Mouse (Mus musculus): ENCODE data around the gene Mepe. TPM values are rescaled to one million over a fixed set of nuclear protein-coding genes. Genes with fewer than 3 reads are reported as not detected.

The Mepe gene
- not detected in 2 replicates for polyA plus RNA-seq (2015; fragmentation: Nextera tagmentation; extraction: Ambion mirVana)

DNA sequence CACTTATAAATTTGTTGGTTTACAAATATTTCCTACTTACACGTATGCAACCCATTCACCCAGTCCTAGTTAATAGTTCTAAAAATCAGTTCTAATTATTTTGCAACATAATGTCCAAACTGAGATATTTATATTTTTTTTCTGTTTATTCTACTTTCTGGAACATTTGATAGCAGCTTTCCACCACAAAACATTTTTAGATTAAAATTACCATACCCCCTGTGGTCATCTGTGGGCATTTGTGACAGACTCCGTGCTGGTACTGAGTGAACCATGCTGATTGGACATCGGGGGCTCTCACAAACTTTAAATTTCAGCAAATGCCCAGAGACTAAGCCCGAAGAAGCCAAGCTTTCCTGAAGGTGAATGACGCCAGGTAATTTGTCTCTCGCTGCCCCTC is at the start of gene Mepe:
Gene Mepe, plus strand, starts transcription at position 301 of the 400 bp plus-strand sequence.
- Histone ChIP-seq H3K36me3 (ENCODE audit: insufficient read depth, low read length) (no peaks in the 10 kb centered on the region), H3K4me2 (ENCODE audit: low read length) (no peak within 1 kb of the TSS), H3K9me3 (replicated peaks; ENCODE audit: low read length) (no peaks in the 10 kb centered on the region), H3K27me3 (ENCODE audit: insufficient read depth, low read length) (no peaks in the 10 kb centered on the region), H3K4me1 (replicated peaks; ENCODE audit: insufficient read depth, low read length) (no peaks in the 10 kb centered on the region), H3K4me3 (replicated peaks; ENCODE audit: low read depth, low read length) (no peak within 1 kb of the TSS), H3K9ac (ENCODE audit: low read depth, low read length) (no peak within 1 kb of the TSS), H3K27ac (no peak within 1 kb of the TSS)
- DNase-seq (ENCODE audit: low spot score) (no peak), ATAC-seq (replicated peaks; ENCODE audit: low FRiP score, low read depth) (no peak)
- WGBS, result 89% methylated on average over 6 of the region's 6 CpGs
- TF ChIP-seq CTCF (IDR thresholded peaks at IDR 0.05; ENCODE audit: low read depth), result no peak

- H3K27ac ChIP-seq, result no peak overlapping the region
- WGBS, result 76% methylated on average over 6 of the region's 6 CpGs
Observed at GRCm38 (mm10) chr5:104294201-104294600, 30.9 kb upstream of the Mepe start.

DNA sequence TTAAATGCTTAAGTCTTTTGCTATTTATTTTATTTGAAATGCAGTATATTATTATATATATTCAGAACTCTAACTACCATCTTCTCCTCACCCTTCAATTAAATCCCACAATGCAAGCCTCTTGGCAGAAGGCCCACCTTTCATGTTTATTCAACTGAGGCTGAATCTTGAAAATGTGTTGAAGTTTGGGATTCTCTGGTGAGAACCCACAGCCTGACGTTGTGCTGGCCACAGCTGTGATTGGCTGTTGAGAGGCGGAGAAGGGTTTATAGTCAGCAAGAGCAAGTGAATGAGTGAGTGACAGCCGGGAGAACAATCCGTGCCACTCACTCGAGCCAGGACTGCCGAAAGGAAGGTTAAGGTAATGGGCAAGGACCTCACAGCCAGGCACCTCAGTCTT is 26.1 kb upstream of the Mepe start, which contains the start of gene Ibsp:
Gene Ibsp, plus strand, starts transcription at position 178 of the 400 bp plus-strand sequence.
- DNase-seq (ENCODE audit: low spot score), result no peak
- WGBS, result 55% methylated on average over 6 of the region's 6 CpGs
- no peak within 1 kb of the TSS for H3K9ac ChIP-seq (ENCODE audit: low read depth, low read length)

More at GRCm38 (mm10) chr5:104294201-104294600, 30.9 kb upstream of the Mepe start:
- Histone ChIP-seq H3K4me1 (replicated peaks; ENCODE audit: insufficient read depth, low read length) (no peaks in the 10 kb centered on the region), H3K4me2 (ENCODE audit: low read length) (no peak overlapping the region), H3K9ac (ENCODE audit: low read depth, low read length) (no peak overlapping the region), H3K9me3 (replicated peaks; ENCODE audit: low read length) (no peaks in the 10 kb centered on the region), H3K4me3 (replicated peaks; ENCODE audit: low read depth, low read length) (no peak overlapping the region), H3K36me3 (ENCODE audit: insufficient read depth, low read length) (no peaks in the 10 kb centered on the region), H3K27me3 (ENCODE audit: insufficient read depth, low read length) (no peaks in the 10 kb centered on the region)
- no peak for TF ChIP-seq CTCF (IDR thresholded peaks at IDR 0.05; ENCODE audit: low read depth)
- ATAC-seq (replicated peaks; ENCODE audit: low FRiP score, low read depth) (no peak), DNase-seq (ENCODE audit: low spot score) (no peak)

DNA sequence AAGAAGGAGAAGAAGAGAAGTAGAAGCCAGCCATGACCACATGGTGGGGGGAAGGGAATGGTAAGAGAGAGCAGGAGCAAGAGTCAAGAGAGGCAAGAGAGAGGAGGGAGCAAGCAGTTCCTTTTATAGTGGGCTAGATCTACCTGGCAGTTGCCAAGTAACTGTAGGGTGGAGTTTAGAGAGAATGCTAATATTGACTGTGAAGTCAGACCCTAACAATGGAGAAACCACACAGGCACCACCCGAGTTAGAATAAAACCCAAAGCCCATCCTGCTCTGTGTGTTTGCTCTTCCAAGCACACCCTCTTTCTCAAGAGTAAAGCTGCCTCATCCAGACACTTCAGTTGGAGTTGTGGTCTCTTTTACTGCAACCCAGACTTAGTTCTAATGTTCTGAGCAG is 11.1 kb upstream of the Mepe start:
- WGBS, result 62% methylated on average over 1 of the region's 1 CpGs
- Histone ChIP-seq H3K27ac (no peak overlapping the region), H3K4me1 (replicated peaks; ENCODE audit: insufficient read depth, low read length) (no peaks in the 10 kb centered on the region), H3K9me3 (replicated peaks; ENCODE audit: low read length) (no peaks in the 10 kb centered on the region), H3K4me2 (ENCODE audit: low read length) (no peak overlapping the region), H3K27me3 (ENCODE audit: insufficient read depth, low read length) (no peaks in the 10 kb centered on the region), H3K9ac (ENCODE audit: low read depth, low read length) (no peak overlapping the region), H3K4me3 (replicated peaks; ENCODE audit: low read depth, low read length) (no peak overlapping the region), H3K36me3 (ENCODE audit: insufficient read depth, low read length) (no peaks in the 10 kb centered on the region)
- ATAC-seq (replicated peaks; ENCODE audit: low FRiP score, low read depth) (no peak), DNase-seq (ENCODE audit: low spot score) (no peak)
- no peak for TF ChIP-seq CTCF (IDR thresholded peaks at IDR 0.05; ENCODE audit: low read depth)

More for the DNA sequence above, 26.1 kb upstream of the Mepe start, which contains the start of gene Ibsp:
- Histone ChIP-seq H3K36me3 (ENCODE audit: insufficient read depth, low read length) (no peaks in the 10 kb centered on the region), H3K27me3 (ENCODE audit: insufficient read depth, low read length) (no peaks in the 10 kb centered on the region), H3K9me3 (replicated peaks; ENCODE audit: low read length) (no peaks in the 10 kb centered on the region), H3K4me2 (ENCODE audit: low read length) (no peak within 1 kb of the TSS), H3K4me1 (replicated peaks; ENCODE audit: insufficient read depth, low read length) (no peaks in the 10 kb centered on the region), H3K27ac (no peak within 1 kb of the TSS), H3K4me3 (replicated peaks; ENCODE audit: low read depth, low read length) (no peak within 1 kb of the TSS)
- no peak for TF ChIP-seq CTCF (IDR thresholded peaks at IDR 0.05; ENCODE audit: low read depth)
- ATAC-seq (replicated peaks; ENCODE audit: low FRiP score, low read depth), result no peak

GRCm38 (mm10) chr5:104326884-104327283 is 1.8 kb downstream of the Mepe start:
- Histone ChIP-seq H3K4me1 (replicated peaks; ENCODE audit: insufficient read depth, low read length) (no peaks in the 10 kb centered on the region), H3K27ac (no peak overlapping the region), H3K9me3 (replicated peaks; ENCODE audit: low read length) (no peaks in the 10 kb centered on the region), H3K4me2 (ENCODE audit: low read length) (no peak overlapping the region), H3K4me3 (replicated peaks; ENCODE audit: low read depth, low read length) (no peak overlapping the region), H3K36me3 (ENCODE audit: insufficient read depth, low read length) (no peaks in the 10 kb centered on the region), H3K27me3 (ENCODE audit: insufficient read depth, low read length) (no peaks in the 10 kb centered on the region), H3K9ac (ENCODE audit: low read depth, low read length) (no peak overlapping the region)
- DNase-seq (ENCODE audit: low spot score), result no peak
- 74% methylated on average over 4 of the region's 4 CpGs for WGBS
- no peak for TF ChIP-seq CTCF (IDR thresholded peaks at IDR 0.05; ENCODE audit: low read depth)
- ATAC-seq (replicated peaks; ENCODE audit: low FRiP score, low read depth), result no peak

- no peaks in the 10 kb centered on the region for H3K27me3 ChIP-seq (ENCODE audit: insufficient read depth, low read length)
- H3K4me3 ChIP-seq (replicated peaks; ENCODE audit: low read depth, low read length), result no peak overlapping the region
- H3K9ac ChIP-seq (ENCODE audit: low read depth, low read length), result no peak overlapping the region
- ATAC-seq (replicated peaks; ENCODE audit: low FRiP score, low read depth), result no peak
- H3K27ac ChIP-seq, result no peak overlapping the region
- DNase-seq (ENCODE audit: low spot score), result no peak
- H3K9me3 ChIP-seq (replicated peaks; ENCODE audit: low read length), result no peaks in the 10 kb centered on the region
- H3K4me2 ChIP-seq (ENCODE audit: low read length), result no peak overlapping the region
- no peaks in the 10 kb centered on the region for H3K36me3 ChIP-seq (ENCODE audit: insufficient read depth, low read length)
- no peak for TF ChIP-seq CTCF (IDR thresholded peaks at IDR 0.05; ENCODE audit: low read depth)
- WGBS, result 72% methylated on average over 8 of the region's 8 CpGs
- no peaks in the 10 kb centered on the region for H3K4me1 ChIP-seq (replicated peaks; ENCODE audit: insufficient read depth, low read length)
Observed at GRCm38 (mm10) chr5:104327389-104327788, 2.3 kb downstream of the Mepe start.

- Histone ChIP-seq H3K27ac (no peak overlapping the region), H3K36me3 (ENCODE audit: insufficient read depth, low read length) (no peaks in the 10 kb centered on the region), H3K9ac (ENCODE audit: low read depth, low read length) (no peak overlapping the region), H3K27me3 (ENCODE audit: insufficient read depth, low read length) (no peaks in the 10 kb centered on the region), H3K9me3 (replicated peaks; ENCODE audit: low read length) (no peaks in the 10 kb centered on the region), H3K4me2 (ENCODE audit: low read length) (no peak overlapping the region), H3K4me1 (replicated peaks; ENCODE audit: insufficient read depth, low read length) (no peaks in the 10 kb centered on the region), H3K4me3 (replicated peaks; ENCODE audit: low read depth, low read length) (no peak overlapping the region)
- TF ChIP-seq CTCF (IDR thresholded peaks at IDR 0.05; ENCODE audit: low read depth), result no peak
- ATAC-seq (replicated peaks; ENCODE audit: low FRiP score, low read depth) (0 out of 2 replicates have a peak, but pooled peaks have one; percentile 40), DNase-seq (ENCODE audit: low spot score) (no peak)
Observed at GRCm38 (mm10) chr5:104327876-104328275, 2.7 kb downstream of the Mepe start.

Data from kidney, postnatal 0 days (tissue).